ENCODE assay signal across 8 mouse cellular contexts in the genomic region with DNA sequence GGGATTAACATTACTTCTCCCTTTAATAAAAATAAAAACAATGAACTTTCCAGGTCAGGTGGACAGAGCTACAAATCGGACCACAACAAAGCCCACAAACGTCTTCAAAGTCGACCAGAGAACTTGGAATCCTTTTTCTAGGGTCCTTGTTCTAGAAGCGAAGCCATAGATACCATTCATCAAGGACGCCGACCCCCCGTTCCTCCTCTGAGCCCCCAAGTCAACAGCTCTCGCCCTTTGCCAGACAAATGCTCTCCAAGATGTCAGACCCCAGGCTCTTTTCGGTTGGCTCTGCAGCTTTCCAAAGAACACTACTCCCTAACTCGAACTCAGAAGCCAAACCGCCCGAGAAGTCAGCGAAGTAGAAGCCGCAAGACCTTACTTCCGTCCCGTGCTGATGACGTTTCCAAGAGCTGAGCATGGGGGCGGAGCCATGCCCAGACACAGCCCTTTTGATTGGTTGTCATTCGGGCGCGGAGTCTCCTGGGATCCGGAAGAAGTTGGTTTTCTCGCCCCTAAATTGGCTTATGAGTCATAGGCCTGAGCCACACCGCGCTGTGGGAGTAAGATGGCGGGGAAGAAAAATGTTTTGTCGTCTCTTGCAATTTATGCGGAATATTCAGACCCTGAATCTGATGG. TPM values are rescaled to one million over a fixed set of nuclear protein-coding genes. Genes with fewer than 3 reads are reported as not detected.
DNase-seq lines count a peak whose midpoint lies in the region; ATAC-seq lines count a peak whose summit lies in the region.

A gene (plus strand): TSS at position 175 of the 639 bp plus-strand sequence.
A gene (minus strand): TSS at position 370 of the 639 bp plus-strand sequence.

- intact Hi-C loops in gastrocnemius, postnatal 14 days (cut with DNase I; ENCODE audit: low total_unique reads) = no loop called here
- intact Hi-C loops in left cerebral cortex, postnatal 10 days (cut with DNase I) = no loop called here

- peak; percentile 100 for ATAC-seq in inflammation-experienced regulatory T-cells, adult 6 months
- ATAC-seq in megakaryocyte-erythroid progenitor cell, adult 5-6 weeks (replicated peaks; ENCODE audit: low FRiP score, low TSS enrichment, poor library complexity, severe bottlenecking) = peak; percentile 97

- DNase-seq in adrenal gland, adult (ENCODE audit: inconsistent age in 2 of 2, low spot score in 1 of 2) = peak; percentile 97 to 99
- DNase-seq in embryo, embryonic 10.5 days (ENCODE audit: low spot score) = peak; percentile 100
- DNase-seq in gastrocnemius, postnatal 14 days = peak; percentile 97
- DNase-seq in left cerebral cortex, postnatal 10 days (ENCODE audit: extremely low spot score in 1 of 2, low spot score in 2 of 2) = peak; percentile 98
- DNase-seq in right cerebral cortex, postnatal 25 days = peak; percentile 97
- peak; percentile 95 to 98 for DNase-seq in urinary bladder, postnatal 4 days (ENCODE audit: low spot score in 2 of 2)

RNA-seq across cellular contexts. Expression of the first gene that starts in this region (rescaled TPM):
- total RNA-seq in gastrocnemius, postnatal 14 days (2021) = 10 to 100 TPM; 13.1 to 15.2 TPM
- 10 to 100 TPM; 35.6 to 55.2 (median 39.2) TPM for polyA plus RNA-seq in inflammation-experienced regulatory T-cells, adult 6 months (2017; shearing (Covaris generic))
- 10 to 100 TPM; 55.3 to 60.9 TPM for total RNA-seq in left cerebral cortex, postnatal 10 days (2021)
- total RNA-seq in megakaryocyte-erythroid progenitor cell, adult 5-6 weeks (2014; fragmentation: Nextera tagmentation) = 20.8 and 33.2 TPM in 2 replicates
- total RNA-seq in megakaryocyte-erythroid progenitor cell, adult 5-6 weeks (2017) = 251 and 314 TPM in 2 replicates

RNA-seq across cellular contexts. Expression of the second gene that starts in this region (rescaled TPM):
- 1 to 10 TPM; 5.7 to 6.3 TPM for total RNA-seq in gastrocnemius, postnatal 14 days (2021)
- 10 to 100 TPM; 18.2 to 30.3 (median 23.7) TPM for polyA plus RNA-seq in inflammation-experienced regulatory T-cells, adult 6 months (2017; shearing (Covaris generic))
- total RNA-seq in left cerebral cortex, postnatal 10 days (2021) = 10 to 100 TPM; 17.1 to 20.9 TPM
- total RNA-seq in megakaryocyte-erythroid progenitor cell, adult 5-6 weeks (2014; fragmentation: Nextera tagmentation) = 19.7 and 22.7 TPM in 2 replicates
- 17.0 and 21.0 TPM in 2 replicates for total RNA-seq in megakaryocyte-erythroid progenitor cell, adult 5-6 weeks (2017)

Comparison
In these comparisons a context has a peak if more than half of its experiments do, and no peak if none do; other contexts are left out.
1. Peak in every context shown above with its lines: DNase-seq and ATAC-seq.